Mouse (Mus musculus) right cerebral cortex, postnatal 25 days (tissue): ENCODE measurements at regions not wholly inside any gene's neighbourhood (a gene's known extent, or its start where the extent isn't known, plus 50 kb on each side); places are given as distances from the start of the nearest gene placed in this dataset.
"Not testable (repeated sequence)": the region's sequence is repeated elsewhere in the genome, so short reads cannot be mapped to it uniquely, and the experiment has no call there.

ENCODE experiments used
- DNase-seq: peaks from one replicate; pipeline ENCODE4 v3.0.0; 2022

GRCm38 (mm10) chr16:76507191-76507746 is 133.6 kb upstream of the Nrip1 start:
- DNase-seq = no peak

DNA sequence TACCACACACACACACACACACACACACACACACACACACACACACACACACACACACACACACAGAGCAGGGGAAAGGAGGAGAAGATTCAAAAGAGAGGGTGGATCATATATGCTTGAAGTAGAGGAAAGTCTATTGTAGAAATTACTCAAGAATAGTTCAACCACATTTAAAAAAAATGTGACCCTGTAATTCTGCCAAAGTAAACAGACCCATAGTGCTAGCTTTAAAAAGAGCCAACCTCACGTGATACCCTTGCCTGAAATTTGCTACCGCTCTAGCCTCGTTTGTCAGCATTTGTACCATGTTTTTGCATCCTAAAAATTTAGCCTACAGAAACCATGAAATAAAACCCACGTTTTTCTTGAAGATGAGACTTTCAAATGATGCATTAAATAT is 132.6 kb upstream of the Nrip1 start:
- DNase-seq = no peak

DNA sequence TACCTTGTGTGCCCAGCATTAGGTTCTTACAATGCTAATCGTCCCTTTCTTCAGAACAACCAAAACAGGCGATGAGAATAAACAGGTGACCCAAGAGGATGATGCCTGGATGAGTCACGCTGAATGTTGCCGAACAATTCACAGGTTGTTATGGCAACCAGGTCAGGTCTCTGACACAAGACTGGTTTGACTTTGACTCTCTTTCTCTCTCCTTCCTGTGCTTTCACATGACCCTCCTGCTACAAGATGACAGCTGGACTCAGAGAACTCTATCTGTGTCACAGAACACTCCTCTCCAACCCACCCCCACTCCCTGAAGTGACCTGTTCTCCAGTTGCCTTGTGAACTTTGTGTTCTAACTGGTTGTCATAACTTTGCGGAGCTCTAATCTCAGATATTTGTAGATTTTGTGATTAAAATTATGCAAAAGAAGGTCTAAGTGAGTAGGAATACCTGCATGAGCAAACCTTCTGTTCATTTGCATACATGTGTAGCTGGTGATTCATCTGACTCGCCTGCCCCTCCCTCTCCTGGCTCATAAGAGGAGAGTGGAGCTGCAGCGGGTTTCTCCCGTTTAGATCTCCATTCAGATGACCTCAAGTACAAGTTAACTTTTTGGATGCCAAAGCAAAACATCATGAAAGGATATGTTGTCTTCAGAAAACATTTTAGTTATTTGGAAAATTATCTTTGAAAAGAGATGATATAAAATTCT is 126.2 kb upstream of the Nrip1 start:
- DNase-seq = no peak

DNA sequence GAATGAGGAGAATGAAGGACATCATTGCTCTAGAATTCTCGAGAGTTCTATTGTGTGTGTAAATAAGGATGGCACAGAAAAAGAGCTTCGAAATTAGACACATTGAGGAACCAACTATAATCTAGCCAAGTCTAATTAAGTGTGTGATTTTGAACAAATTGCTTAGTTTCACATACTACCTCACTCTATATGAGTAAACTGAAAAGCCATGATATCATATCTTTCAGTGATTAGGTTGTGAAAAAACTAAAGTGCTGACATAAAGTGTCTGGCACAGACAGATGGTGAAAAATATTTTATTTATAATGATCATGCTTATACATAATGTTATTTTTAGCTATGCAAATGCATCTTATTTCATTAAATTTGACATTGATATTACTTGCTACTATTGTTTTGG is 124.6 kb upstream of the Nrip1 start:
- DNase-seq = no peak

- no peak for DNase-seq
These were observed 123.6 kb upstream of the Nrip1 start for GRCm38 (mm10) chr16:76497041-76497808.

DNA sequence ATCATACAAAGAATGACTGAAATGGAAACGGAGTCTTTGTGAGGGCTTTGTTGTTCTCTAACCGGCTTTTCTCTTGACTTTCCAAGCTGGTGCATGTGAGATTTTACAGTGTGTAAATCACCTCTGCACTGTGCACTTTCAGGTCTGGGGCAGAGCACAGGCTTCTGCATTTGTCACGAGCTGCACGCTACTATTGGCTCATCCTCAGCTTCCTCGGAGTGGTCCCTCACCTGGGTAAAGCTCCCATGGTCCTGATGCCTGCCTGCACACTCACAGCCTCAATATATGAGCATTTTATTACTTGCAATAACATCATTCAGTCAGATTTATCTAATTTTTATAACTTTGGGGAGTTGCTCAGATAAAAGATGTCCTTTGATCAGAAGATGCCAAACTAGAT is 109.8 kb upstream of the Nrip1 start:
- no peak for DNase-seq

- no peak for DNase-seq
These were observed 108.3 kb upstream of the Nrip1 start for GRCm38 (mm10) chr16:76481966-76482365.

- DNase-seq = no peak
These were observed 103.8 kb upstream of the Nrip1 start for GRCm38 (mm10) chr16:76477474-76477873.

DNA sequence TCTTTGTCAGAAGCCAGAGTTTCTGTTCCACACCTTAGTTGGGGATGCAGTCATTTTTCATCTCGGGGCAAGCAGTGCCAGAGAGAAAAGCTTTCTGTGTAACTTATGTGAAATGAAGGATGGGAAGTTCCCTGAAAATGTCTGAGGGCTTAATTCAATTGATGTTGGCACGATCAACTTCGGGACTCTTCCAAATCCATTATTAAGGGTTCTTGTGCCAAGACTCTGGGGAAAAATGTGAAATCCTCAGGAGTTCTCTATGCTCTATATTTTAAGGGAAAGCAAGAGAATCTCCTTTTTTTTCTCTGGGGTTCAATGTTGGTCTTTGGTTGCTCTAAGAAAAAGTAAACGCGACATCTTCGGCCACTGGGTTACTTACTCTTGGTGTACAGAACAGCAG is 100.9 kb upstream of the Nrip1 start:
- no peak for DNase-seq

DNA sequence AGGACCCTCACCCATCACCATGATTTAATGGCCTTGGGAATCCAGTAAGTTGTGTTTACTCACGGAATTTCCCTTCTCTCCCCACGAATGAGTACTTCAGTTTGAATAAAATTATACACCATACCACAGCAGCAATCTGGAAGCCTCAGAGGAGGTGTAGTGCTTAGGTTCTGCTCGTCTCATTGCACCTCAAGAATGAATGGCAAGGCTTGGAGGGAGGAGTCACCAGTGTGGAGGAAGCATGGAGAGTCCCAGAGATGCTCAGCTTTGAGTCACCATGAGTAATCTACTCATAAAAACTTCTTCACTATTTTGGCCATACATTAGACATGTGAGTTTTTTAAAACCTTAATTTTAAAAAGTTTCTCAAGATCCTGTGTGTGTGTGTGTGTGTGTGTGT is 98.8 kb upstream of the Nrip1 start:
- DNase-seq = no peak

DNA sequence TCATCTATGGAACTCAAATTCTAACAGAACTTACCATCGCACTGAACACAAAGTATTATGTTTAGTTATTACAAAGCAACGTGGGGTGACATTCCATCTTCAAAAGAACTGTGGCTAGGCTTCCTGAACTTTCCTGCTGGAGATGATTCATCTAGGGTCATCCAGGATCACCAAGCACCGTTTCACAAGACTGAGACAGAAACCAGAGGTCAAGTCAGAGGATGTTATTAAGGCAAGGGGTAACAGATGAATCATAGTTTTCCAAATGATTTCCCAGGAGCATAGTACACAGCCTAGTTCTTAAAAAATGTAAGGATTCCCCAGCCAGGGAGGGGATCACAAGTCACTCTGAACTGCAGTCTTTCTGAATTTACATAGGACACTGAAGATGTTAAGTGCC is 97.5 kb upstream of the Nrip1 start:
- DNase-seq = no peak

DNA sequence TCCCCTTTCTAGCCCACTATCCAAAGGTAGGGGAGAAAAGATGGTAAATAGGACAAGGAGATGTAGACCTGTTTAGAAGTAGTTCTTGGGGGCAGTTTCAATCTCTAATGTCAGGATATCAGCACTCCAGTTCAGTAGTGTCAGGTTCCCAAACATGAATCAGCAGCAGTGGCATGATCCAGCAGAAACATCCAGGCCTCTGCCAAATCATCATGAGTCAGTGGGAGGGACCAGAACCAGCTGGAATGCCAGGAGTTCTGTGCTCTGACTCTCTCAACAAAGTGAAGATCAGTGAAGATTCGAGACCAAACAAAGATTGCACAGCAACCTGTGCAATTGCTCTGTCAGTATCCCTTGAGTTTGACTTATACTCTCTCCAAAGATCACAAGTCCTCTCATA is 85.9 kb upstream of the Nrip1 start:
- DNase-seq = no peak

- not testable (repeated sequence) for DNase-seq
These were observed 82.6 kb upstream of the Nrip1 start for GRCm38 (mm10) chr16:76456300-76456599.

DNA sequence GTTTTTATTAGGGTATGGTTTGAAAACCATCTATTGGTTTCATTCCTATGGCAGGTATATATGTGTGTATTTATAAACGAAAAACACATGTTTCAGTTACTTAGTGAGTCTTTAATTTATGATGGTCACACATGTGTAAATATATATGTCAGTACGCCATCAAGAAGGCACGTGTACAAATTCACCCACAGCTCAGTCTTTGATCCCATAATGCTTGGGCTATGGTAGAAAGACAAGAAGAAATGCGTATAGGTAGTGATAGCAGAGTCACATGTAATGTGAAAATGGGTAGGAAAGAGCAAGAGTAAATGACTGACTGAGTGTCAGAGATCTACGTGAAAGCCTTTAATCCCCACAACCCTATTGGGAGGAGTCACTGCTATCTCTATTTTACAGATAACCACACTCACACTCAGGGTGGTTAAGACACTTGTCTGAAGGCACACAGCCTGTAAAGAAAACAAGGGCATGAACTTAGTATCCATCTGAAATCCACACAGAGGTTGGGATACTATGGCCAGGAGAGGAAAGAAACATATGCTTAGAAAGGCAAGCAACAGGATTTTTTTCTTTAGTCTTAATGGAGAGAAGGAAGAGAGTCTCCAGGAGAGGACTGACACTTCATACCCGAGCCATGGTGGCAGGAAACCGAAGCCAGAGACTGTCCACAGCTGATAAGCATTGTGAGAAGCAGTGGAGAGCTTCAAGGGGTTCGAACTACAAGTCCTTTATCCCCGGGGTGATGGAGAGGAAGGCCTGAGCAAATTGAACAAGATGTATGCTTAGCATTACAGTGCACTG is 82.1 kb upstream of the Nrip1 start:
- no peak for DNase-seq

GRCm38 (mm10) chr16:76454741-76455465 is 81.3 kb upstream of the Nrip1 start:
- no peak for DNase-seq

DNA sequence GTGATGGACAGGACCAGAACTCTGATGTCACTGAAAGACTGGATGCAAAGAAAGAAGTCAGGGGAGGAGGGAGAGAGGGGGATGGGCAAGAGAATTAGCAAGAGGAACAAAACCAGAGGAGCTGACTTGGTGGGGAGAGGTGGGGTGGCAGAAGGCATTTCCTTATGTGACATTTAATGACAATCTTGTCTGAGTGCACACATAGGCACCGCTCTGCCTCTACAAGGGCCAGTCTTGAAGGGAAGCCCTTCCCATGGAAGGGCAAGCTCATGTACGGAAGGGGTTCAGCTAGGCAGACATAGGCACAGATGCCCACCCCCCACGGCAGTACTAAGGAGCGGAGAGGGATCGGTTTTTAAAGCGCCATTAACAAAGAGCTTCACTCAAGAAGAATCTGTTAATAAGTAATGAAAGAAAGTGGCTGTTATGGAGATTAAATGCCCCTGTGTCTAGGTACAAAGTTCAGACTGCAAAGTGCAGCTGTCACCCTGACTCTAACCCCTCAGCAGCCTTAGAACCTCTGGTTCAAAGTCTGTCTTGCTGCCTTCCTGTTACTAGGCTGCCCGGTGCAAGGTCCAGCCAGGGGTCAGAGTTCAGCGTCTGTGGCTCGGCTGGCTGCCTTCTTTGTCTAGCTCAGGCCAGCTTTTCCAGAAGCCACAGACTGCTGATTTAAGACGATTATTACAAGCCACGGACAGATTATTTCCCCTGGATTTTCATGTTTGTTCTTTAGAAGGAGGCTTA is 80.0 kb upstream of the Nrip1 start:
- no peak for DNase-seq

DNA sequence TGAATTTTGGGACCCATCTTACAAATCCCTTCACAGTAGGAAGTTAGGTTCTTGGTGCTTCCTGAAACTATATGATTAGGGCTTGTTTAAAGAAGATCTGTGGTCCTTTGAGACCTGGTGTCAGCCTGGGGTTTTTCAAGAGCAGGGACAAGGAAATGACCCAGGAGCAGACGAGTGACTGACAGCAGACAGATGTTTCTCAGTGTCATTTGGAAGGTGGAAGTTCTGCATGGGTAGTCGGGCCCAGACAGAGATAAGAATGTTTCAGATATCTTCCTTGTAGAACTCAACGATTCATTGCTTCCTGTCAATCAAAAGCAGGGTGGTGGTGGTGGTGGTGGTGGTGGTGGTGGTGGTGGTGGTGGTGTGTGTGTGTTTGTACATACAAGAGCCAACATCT is 75.1 kb upstream of the Nrip1 start:
- DNase-seq = no peak

DNA sequence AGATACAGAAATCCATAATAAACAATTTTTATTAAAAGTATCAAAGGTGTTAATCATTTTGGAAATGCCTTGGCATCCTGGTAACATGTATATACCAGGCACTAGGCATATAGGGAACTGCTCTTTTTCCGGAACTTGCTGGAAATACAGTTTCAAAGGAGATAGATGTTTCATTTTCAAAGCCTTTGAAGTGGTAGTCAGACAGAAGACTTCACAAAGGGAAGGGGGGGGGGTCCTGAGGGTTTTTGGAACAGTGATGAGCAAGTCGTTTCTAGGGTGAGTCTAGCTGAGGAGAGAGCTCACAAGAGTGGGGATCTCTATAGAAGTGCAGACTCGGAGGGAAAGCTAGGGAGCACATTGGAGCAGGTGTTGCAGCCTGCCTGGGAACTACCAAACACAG is 73.4 kb upstream of the Nrip1 start:
- no peak for DNase-seq

DNA sequence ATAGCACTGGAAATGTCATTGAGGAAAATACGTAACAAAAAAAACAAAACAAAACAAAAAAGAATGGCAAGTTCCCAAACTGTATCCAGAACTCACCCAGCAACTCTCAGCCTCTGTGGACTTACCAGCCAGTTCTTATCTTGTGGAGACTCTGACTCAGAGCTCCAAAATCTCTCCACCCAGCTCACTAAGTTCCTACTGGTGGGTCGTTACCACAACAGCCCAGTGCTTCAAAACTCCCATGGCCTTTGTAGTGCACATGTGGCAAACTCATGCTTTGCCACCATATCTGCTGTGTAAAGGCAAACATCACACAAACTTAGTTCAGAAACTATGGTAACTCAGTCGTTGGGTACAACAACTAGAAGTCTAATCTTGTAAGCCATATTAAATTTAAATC is 71.0 kb upstream of the Nrip1 start:
- DNase-seq = no peak

DNA sequence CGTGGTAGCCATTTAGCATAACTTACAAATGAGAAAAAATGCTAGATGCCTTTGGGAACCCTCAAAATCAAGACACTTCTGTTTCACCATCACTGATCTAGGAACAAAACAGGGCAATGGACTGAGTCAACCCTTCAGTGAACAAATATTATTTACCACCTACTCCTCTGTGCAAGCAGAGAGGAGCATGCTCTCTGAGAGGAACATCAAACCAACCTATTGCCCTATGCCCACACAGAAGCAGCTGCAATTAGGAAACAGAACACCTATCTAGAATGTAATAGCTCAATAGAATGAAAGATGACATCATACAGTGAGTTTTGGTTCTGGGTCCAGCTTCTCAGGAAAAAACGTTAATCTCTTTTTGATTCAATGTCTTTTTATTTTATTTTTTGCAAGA is 69.0 kb upstream of the Nrip1 start:
- DNase-seq = no peak

- DNase-seq = no peak
These were observed 68.3 kb upstream of the Nrip1 start for GRCm38 (mm10) chr16:76441803-76442448.
